38 mouse cellular contexts compared by ENCODE assay signal in genomic region chr1:88452198-88452597, GRCm38 (mm10). TPM values are rescaled to one million over a fixed set of nuclear protein-coding genes. Genes with fewer than 3 reads are reported as not detected.
"Had no signal": no experiment of that assay in that cellular context is flagged by ENCODE, and none has a peak within 500 bp of the region (broad histone marks: within the 10 kb centered on the region; RNA-seq: fewer than 3 reads in every experiment).

No protein-coding gene starts in this region.

- H3K9me3 ChIP-seq: heart, embryonic 10.5 days; heart, embryonic 12.5 days; hindbrain, embryonic 10.5 days; hindbrain, embryonic 12.5 days; limb, embryonic 10.5 days; limb, embryonic 12.5 days; liver, embryonic 13.5 days; liver, embryonic 15.5 days had no signal

- H3K4me2 ChIP-seq: heart, embryonic 12.5 days; hindbrain, embryonic 12.5 days; hindbrain, embryonic 14.5 days; limb, embryonic 12.5 days; liver, embryonic 11.5 days; liver, embryonic 13.5 days; liver, embryonic 15.5 days had no signal

- H3K36me3 ChIP-seq: heart, embryonic 10.5 days; heart, embryonic 12.5 days; hindbrain, embryonic 10.5 days; hindbrain, embryonic 12.5 days; limb, embryonic 10.5 days; limb, embryonic 12.5 days; liver, embryonic 13.5 days; liver, embryonic 15.5 days had no signal

- H3K4me1 ChIP-seq: liver, embryonic 13.5 days; liver, embryonic 15.5 days had no signal

- H3K27ac ChIP-seq: heart, embryonic 10.5 days; hindbrain, embryonic 10.5 days; hindbrain, embryonic 12.5 days; hindbrain, embryonic 14.5 days; layer of hippocampus, adult 2 months; left cerebral cortex, adult 2 months; limb, embryonic 10.5 days; limb, embryonic 12.5 days; liver, embryonic 13.5 days; liver, embryonic 15.5 days had no signal

- H3K4me3 ChIP-seq: heart, embryonic 10.5 days; heart, embryonic 12.5 days; hindbrain, embryonic 10.5 days; hindbrain, embryonic 12.5 days; layer of hippocampus, adult 2 months; left cerebral cortex, adult 2 months; limb, embryonic 10.5 days; limb, embryonic 12.5 days; liver, embryonic 13.5 days; liver, embryonic 15.5 days had no signal

- DNase-seq: gastrocnemius, postnatal 14 days; heart, adult 18-20 months; heart, postnatal 10 days; heart, postnatal 4 days; kidney, adult 18-20 months; kidney, adult 8-10 months; kidney, postnatal 10 days; kidney, postnatal 25 days; kidney, postnatal 4 days; liver; liver, embryonic 13.5 days had no signal

- ATAC-seq: hindbrain, embryonic 16.5 days; inflammation-experienced regulatory T-cells, adult 6 months; intestine, postnatal 0 days had no signal

- H3K27me3 ChIP-seq: heart, embryonic 12.5 days; hindbrain, embryonic 12.5 days; limb, embryonic 12.5 days; liver, embryonic 13.5 days; liver, embryonic 15.5 days had no signal

- H3K9ac ChIP-seq: heart, embryonic 12.5 days; hindbrain, embryonic 12.5 days; hindbrain, embryonic 14.5 days; limb, embryonic 12.5 days; liver, embryonic 13.5 days; liver, embryonic 15.5 days had no signal

RNA-seq across cellular contexts. Expression of gene Spp2, which starts 45.4 kb away (rescaled TPM):
- total RNA-seq: gastrocnemius, adult 18-20 months; gastrocnemius, adult 8-10 months; gastrocnemius, postnatal 14 days; granulocyte monocyte progenitor cell, adult 5-6 weeks; heart, adult 18-20 months; heart, adult 8-10 months; heart, postnatal 10 days; heart, postnatal 25 days; heart, postnatal 4 days; layer of hippocampus, adult 2 months; left cerebral cortex, adult 2 months; left cerebral cortex, postnatal 14 days; left cerebral cortex, postnatal 36 days had no signal
- polyA plus RNA-seq: heart, embryonic 14.5 days; hindbrain, embryonic 10.5 days; hindbrain, embryonic 12.5 days; inflammation-experienced regulatory T-cells, adult 6 months; limb, embryonic 10.5 days; limb, embryonic 12.5 days had no signal

RNA-seq across cellular contexts. Expression of gene Glrp1, which starts 57.7 kb away (rescaled TPM):
- total RNA-seq: gastrocnemius, adult 18-20 months; gastrocnemius, adult 8-10 months; gastrocnemius, postnatal 14 days; gastrocnemius, postnatal 4 days; heart, postnatal 25 days; heart, postnatal 4 days; layer of hippocampus, adult 2 months; layer of hippocampus, postnatal 10 days; layer of hippocampus, postnatal 25 days; left cerebral cortex, adult 2 months; left cerebral cortex, postnatal 14 days; left cerebral cortex, postnatal 36 days had no signal
- polyA plus RNA-seq: heart, embryonic 10.5 days; hindbrain, embryonic 10.5 days; hindbrain, embryonic 12.5 days; hindbrain, embryonic 14.5 days; hindbrain, embryonic 16.5 days; inflammation-experienced regulatory T-cells, adult 6 months; intestine, postnatal 0 days; kidney, embryonic 16.5 days; limb, embryonic 10.5 days; limb, embryonic 12.5 days; limb, embryonic 14.5 days had no signal
